Mouse (Mus musculus): ENCODE data around the gene Traf2.
"Not testable (repeated sequence)": the region's sequence is repeated elsewhere in the genome, so short reads cannot be mapped to it uniquely, and the experiment has no call there.

The Traf2 gene

DNA sequence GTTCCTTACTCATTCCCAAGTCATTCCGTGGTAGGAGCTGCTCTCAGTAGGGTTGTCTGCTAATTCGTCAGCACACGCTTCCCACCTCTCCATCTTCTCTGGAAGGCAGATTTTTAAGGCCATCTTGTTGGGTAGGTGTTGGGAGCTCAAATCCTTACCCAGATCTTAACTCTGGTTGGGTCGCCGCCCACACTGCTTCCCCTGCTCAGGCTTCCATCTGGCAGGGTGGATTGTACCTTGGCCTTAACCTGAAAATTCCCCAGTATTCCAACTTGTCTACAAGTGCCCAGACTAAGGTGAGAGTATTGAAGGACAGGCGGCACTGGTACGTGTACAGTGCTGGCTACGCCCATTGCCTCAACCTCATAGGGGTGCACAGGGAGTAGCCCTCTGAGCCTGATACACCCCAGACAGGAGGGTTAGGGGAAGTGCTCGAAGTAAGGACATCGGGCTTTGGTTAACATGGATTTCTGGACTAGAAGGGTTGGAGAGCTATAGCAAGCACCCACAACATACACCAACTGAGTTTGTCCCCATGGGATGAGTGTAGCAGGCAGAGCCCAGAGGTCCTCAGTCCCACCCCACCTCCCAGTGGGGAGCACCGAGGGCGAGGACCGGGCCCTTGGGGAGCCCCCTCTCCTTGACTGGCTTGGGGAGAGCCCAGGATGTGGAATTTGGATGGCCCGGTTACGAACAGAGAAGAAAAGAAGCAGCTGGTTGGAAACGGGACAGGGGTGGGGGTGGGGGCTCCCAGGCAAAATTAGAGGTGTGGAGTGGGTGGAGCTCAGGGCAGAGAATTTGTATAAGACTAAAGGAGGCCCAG lies 29.5 kb upstream of the Traf2 start:
- in situ Hi-C loops (cut with MseI, MboI), result no loop called here

DNA sequence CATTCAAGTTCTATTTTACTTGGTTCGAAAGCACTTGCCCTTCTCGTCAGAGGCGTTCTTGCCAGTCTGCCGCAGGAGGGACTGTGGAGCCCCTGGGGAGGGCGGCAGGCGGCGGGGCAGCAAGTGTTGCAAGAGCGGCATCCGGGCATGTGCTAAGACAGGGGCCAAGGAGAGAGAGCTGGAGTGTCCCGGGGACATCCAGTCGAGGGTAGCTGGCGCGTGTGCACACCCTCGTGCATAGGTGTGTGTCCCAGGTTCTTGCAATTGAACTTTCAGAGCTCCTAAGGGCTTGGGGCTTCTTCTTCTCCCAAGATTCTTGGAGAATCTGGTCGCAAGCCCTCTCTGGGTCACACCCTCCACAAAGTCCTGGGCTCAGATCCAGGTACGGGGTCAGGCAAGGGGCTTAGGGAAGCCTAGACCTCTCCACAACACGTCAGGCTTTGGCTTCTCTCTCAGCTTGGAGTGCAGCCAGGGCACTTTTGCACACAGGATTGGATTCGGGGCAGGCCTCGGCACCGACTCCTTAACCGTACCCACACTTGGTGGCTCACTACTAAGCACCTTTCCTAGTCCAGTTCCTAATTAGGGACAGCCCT lies 28.8 kb upstream of the Traf2 start:
- in situ Hi-C loops (cut with MseI, MboI), result no loop called here

DNA sequence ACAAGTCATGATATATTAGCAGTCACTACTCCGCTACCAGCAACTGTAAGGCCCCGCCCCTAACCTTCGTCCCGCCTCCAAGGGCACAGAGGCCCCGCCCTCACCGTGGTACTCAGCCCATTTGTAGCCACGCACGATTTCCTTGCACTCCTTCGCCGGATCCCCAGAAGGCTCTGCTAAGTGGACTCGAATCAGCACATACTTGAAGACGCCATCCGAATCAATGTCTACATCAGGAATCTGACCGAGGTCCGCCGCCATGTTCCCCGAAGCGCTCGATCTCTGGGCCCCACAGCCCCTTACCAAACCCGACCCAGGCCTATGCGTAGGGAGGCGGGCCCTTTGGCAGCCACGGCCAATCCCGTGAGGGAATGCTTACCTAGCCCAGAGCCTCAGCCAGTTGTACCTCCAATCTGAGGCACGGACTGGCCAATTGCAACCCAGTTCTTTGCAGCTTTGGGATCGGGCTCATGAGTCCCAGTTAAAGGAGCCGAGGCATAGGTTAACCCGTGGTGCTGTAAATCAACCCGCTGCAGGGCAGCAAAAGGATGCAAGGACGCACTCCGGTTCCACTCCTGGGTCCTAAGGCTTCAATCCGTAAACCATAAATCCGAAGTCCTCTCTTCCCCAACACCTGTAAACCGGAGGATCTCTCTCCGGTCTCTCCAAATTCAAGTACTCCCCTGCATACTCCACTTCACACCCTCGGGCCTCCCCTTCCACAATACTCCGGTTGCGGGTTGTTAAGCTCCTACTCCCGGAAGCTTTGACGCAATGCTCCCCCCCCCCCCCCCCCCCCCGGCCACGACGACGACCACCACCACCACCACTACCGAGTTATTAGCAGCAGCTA lies 28.1 kb upstream of the Traf2 start, which contains the start of the genes Mamdc4 and Phpt1:
TSS of gene Mamdc4 (minus strand) at position 267 of the 853 bp plus-strand sequence.
TSS of gene Phpt1 (minus strand) at position 646 of the 853 bp plus-strand sequence.
- in situ Hi-C loops (cut with MseI, MboI), result no loop called here

DNA sequence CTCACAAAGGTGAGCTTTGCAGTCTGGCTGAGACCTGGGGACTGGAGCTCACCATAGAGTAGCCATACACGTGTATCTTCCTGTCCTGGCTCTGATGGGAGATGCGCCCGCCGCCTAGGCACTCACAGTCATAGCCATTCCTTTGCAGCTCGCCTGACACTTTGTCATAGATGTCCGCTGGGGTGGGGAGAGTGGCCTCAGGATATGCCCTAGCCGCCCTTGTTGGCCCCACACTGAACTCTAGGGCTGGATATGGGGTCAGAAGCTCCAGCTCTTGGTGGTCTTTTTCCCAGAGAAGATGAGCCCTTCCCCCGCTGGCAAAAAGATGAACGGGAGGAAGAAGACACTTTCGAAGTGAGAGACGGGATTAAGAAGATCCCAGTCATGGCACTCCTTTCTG lies 27.4 kb upstream of the Traf2 start:
- in situ Hi-C loops (cut with MseI, MboI), result no loop called here

DNA sequence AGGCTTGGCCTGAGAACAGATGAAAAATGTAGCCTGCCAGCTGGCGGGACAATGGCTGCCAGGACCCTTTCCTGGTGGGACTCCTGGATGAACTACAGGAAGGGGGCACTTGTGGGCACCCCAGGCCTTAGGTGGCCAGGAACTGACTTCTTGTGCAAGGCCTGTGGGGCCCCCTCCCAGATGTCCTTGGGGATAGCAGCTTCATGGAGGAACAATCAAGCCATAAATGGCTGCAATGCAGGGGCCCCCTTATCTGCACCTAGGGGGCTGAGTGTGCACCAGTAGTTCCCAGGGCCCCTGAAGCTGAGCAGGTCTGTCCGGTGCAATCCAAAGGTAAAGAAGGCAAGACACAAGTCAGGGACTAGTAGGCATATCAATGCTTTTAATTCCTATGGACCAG lies 26.3 kb upstream of the Traf2 start:
- in situ Hi-C loops (cut with MseI, MboI), result no loop called here

DNA sequence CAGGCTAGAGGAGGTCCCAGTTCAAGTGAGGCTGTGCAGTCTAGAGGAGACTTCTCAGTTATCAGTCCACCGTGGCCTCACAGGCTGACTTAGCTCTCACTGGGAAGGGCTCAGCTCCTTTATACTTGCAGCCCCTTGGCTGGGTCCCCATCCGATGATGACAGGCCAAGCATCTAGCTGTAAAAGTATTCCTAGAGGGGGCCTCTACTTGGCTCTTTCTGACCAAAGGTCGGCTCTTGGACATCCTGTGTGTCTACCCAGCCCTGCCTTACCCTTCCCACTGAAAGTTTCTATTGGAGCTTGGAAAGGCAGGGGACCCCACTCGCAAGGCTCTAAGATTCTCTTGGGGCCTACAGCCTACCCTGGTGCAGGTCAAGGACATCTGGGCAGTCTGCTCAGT lies 24.5 kb upstream of the Traf2 start:
- in situ Hi-C loops (cut with MseI, MboI), result no loop called here

DNA sequence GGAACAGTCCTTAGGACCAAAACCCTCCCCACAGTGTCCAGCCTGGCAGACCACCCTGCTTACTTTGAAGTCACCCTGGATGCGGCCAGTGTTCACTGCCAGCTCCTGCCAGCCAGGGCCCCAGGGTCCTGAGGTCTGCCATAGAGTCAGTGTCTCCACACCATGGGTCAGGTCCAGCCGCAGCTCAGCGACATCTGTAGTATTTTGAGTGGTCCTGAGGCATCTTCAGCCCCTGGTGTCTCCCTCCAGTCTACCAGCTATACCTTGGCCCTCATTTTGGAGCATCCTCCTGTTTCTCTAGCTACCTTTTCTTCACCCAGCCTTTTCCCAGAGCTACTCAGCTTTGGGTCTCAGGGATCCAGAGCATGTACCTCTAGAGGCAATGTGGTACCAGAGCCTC lies 22.6 kb upstream of the Traf2 start:
- in situ Hi-C loops (cut with MseI, MboI), result no loop called here

DNA sequence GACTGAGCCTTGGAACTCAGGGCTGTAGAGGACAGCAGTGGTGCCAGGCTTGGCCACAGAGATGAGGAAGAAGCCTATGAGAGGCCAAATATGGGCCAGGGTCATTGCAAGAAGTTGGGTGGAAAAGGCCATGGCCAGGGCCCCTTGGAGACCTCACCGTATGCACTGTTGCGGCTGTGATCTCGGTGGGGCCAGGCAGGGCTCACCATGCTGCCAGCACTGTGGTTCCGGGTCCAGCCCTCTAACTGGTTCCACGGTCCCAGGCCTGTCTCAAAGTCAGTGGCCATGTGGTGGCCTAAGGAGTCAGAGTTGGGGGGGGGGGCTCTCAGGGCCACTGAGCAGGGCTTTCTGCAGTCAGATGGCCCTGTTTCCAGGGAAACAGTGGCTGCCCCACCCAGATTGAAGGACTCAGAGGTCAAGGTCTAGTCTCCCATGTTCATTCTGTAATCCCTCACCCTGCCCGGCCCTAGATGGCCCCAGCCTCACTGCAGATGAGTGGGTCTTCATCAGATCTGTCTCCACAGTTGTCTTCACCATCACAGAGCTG lies 21.8 kb upstream of the Traf2 start:
- in situ Hi-C loops (cut with MseI, MboI), result no loop called here

DNA sequence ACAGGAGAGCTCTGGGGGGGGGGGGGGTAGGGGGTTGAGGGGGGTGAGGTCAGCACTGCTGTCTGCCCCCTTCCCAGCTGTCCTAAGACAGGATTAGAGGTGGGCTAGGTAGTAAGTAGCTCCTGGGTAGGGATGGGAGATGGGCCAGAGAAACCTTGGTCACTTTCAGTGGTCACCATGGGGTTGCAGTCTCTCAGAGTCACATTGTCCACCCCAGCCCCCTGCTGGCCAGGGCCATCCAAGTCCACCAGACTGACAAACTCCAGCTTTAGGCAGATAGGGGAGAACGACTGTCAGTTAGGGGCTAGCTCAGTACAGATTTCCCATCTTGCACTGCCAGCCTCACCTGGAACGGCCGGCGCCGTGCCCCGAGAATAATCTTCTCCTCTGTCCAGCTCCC lies 19.8 kb upstream of the Traf2 start:
- in situ Hi-C loops (cut with MseI, MboI), result no loop called here

DNA sequence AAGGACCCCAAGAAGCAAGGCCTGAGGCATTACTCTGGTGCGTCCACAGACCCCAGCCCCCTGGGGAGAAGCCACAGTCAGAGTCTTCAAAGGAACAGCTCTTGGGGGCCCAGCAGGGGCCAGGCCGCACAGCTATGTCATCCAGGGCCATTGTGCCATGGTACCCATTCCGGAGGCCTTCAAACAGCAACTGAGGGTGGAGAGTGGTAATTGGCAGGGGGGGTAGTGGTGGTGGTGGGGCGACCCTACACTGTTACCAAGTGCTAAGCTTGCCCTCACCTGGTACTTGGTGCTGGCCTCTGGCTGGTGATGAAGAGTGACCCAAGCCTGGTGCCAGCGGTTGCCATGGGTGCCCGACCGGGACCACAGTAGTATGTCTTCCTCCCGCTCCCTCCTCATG lies 19.0 kb upstream of the Traf2 start:
- in situ Hi-C loops (cut with MseI, MboI), result no loop called here

DNA sequence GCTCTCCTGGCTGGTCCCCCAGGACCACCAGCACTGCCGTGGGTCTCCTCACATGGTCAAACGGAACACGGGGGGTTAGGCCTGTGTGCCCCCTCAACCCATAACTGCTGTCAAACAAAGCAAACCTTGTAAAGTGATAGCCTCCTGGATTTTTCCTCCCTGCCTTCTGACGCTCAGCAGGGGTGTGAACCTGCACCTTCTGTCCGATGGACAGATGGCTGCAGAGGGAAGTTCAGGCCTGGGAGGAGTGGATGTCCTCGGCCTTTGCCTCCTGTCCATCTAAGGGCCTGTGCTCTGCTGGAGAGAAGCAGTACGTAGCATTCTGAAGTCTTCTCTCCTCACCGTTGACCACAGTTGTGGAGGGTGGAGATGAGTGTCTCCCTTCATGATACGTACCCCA lies 15.2 kb upstream of the Traf2 start:
- in situ Hi-C loops (cut with MseI, MboI), result no loop called here

DNA sequence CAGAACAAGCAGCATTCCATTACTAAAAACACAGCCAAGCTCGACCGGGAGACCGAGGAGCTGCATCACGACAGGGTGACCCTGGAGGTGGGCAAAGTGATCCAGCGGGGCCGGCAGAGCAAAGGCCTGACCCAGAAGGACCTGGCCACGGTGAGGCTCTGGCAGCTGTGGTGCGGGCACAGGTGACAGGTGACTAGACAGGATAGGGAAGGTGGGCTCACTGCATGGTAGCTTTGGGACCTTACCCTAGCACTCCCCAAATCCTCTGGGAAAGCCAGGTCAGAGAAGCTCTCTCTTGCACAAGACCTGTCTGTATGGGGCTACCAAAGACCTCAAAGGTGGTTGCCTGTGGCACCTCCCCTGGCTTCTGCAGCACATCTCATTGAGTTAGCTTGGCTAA lies 13.8 kb upstream of the Traf2 start:
- in situ Hi-C loops (cut with MseI, MboI), result no loop called here

DNA sequence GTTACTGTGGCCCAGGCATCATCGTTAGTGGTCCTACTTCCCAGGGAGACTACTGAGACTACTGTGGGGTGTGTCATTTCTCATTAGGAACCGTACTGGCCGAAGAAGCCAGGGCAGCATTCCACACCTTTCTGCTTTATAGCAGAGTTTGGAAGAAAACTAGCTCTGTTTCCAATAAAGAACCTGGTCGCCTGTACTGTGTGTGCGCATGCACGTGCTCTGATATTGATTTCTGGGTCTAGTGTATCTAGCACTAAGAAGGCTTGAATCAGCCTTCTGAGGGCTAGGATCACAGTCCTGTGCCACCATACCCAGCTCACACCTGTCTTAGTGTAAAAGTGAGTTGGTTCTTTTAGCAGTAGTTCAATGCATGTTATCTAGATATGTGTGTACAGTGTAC lies 12.0 kb upstream of the Traf2 start:
- in situ Hi-C loops (cut with MseI, MboI), result no loop called here

DNA sequence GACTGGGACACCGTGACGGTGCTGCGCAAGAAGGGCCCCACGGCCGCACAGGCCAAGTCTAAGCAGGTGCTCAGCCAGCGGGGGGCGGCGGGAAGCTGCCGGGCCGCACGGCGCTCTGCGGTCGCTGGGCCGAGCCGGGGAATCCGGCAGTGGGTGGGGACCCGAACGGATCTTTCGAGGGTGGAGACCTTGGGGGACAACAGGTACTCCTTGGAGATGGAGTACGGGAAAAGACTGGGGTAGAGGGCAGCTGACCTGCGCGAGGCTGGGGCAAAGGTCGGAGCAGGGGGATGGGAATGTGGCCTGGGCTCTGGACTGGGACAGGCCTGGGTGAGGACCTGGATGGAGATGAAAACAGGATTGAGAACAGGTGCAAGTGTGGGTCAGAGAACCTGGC lies 11.2 kb upstream of the Traf2 start:
- in situ Hi-C loops (cut with MseI, MboI), result no loop called here

DNA sequence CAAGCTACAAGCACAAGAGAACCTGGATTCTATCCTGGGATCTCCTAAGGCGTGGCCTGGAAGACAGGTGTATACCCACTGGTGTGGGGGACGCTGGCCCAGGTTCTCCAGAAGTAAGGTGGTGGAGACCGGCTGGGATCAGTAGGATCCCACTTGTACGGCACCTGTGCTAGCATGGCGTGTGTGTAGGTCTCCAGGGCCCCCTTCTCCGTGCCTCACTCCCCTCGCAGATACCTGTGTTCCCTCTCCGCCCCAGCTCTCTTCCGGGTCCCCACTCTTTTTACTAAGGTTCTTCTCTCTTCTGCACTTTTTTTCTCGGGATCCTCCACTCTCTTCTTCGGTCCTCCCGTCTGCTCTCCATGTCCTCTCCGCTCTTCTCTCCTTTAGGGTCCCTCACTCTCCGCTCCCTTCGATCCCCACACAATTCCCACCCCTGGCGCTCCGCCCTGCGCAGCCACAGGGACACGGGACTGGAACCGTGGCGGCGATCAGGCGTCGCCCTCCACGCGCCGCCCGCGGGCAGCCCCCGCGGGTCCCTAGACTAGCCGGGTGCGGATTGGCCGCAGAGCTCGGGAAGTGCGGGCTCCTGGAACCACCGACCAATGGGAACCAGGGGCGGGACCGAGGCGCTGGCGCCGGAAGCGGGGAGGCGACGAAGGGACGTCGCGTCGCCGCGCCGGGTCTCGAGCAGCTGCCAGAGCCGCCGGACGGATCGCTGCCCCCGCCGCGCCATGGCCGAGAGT lies 10.7 kb upstream of the Traf2 start, which contains the start of gene Edf1:
TSS of gene Edf1 (plus strand) at position 627 of the 743 bp plus-strand sequence.
- in situ Hi-C loops (cut with MseI, MboI), result no loop called here

DNA sequence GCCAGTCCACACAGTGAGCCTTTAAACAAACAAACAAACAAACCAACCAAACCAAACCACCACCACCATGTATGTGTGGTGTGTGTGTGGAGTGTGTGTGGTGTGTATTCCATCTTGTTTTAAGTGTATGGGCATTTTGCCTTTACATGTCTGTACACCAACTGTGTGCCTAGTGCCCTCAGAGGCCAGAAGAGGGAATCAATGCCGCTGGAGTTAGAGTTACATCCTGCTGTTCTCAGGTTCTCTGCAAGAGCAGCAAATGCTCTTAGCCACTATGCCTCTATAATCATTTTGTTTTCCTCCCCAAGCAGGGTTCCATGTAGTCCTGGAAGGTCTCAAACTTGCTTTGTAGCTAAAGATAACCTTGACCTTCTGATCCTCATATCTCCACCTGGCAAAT lies 9.6 kb upstream of the Traf2 start:
- in situ Hi-C loops (cut with MseI, MboI), result no loop called here

DNA sequence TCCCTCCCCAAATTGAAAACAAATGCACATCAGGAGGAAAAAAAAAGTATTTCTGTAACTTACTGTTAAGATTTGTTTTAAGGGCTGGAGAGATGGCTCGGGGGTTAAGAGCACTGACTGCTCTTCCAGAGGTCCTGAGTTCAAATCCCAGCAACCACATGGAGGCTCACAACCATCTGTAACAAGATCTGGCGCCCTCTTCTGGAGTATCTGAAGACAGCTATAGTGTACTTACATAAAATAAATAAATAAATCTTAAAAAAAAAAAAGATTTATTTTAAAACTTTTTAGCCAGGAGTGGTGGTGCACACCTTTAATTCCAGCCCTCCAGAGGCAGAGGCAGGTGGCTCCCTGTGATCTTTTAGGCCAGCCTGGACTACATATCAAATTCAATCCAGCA lies 8.7 kb upstream of the Traf2 start:
- in situ Hi-C loops (cut with MseI, MboI), result not testable (repeated sequence)

DNA sequence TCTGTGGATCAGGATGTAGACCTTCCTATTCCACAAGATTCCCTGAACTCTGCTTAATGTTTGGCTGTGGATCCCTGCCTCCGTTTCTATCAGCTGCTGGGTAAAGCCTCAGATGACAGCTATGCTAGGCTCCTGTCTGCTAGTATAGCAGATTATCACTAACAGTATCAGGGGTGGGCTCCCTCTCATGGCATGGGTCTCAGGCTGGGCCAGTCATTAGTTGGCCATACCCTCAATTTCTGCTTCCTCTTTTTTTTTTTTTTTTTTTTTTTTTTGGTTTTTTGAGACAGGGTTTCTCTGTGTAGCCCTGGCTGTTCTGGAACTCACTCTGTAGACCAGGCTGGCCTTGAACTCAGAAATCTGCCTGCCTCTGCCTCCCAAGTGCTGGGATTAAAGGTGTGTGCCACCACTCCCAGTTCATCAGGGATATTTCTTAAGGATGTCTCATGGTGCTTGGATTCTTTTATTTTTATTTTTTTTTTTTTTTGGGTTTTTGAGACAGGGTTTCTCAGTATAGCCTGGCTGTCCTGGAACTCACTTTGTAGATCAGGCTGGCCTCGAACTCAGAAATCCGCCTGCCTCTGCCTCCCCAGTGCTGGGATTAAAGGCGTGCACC lies 6.5 kb upstream of the Traf2 start:
- in situ Hi-C loops (cut with MseI, MboI), result not testable (repeated sequence)

DNA sequence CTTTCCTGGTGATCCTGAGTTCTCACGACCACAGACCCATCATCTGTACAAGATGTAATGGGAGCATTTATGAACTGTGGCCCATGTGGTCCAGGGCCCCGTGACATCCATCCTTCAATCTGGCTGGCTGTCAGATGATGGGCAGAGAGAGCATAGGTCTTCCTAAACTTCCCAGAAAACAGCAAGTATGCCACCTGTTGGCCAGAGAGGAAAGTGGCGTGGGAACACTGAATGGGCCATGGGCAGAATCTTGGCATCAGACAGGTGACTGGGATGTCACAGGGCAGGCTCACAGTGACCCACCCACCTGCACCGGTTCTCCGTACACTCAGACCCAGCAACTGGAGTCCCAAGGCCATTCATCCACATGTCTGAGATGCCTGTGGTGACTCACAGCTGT lies 4.4 kb upstream of the Traf2 start:
- in situ Hi-C loops (cut with MseI, MboI), result no loop called here

DNA sequence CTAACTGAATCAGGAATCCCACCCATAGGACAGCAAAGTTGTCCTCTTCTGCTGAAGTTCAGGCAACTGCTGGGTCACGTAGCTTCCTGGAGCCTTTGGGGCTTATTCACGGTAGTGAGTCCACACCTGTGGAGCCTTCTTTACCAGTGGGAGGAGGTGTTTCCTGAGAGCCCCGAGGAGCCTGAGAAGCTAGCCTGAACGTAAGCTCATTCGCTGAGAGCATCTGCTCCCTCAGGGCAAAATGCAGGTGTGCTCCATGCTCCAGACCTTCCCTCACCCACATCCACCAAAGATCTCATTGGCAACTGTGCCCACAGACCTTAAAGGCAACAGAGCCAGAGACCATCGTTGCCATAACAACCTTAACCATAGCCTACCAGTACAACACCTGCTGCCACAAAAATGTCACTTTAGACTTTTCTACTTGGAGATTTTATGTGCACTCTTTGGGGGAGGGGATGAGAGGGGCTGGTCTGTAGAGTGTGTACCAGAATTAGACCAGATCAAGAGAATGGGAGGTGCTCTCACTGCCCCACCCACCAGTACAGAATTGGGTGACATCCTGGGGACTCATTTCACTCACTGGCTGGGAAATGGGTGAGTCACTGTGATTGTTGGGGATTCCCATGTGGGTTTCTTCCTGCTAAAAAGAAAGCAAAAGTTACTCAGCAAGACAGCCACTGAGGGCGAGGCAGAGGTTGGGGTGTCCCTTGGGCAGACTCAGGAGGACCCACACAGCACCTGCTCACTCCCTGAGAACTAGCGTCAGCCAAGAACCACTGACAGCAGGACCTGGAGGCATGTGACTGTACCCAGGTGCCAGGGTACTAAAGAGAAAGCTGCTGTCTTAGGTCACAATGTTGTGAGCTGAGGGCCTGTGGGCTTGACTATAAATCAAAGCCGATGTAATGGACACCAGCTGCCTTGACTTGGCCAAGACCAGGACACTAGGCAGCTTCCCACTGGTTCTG lies 2.6 kb upstream of the Traf2 start:
- in situ Hi-C loops (cut with MseI, MboI), result no loop called here

Measured in mouse trophoblast stem cell (cell line).